Mouse (Mus musculus) kidney, embryonic 15.5 days (tissue): Measurements from ENCODE around the gene Trappc3. TPM values are rescaled to one million over a fixed set of nuclear protein-coding genes. Genes with fewer than 3 reads are reported as not detected.

ENCODE experiments used
- ATAC-seq: fragments of 200-750 bp; cut with Nextera tagmentation; replicated peaks from 2 replicates; pipeline ENCODE4 v1.8.0; 2017; ENCODE audit warnings: moderate TSS enrichment; ENCODE audit not compliant: low FRiP score
- H3K27ac ChIP-seq: fragments of 300-500 bp; sonication (generic); 2 replicates; pipeline ENCODE4 v1.5.1; 2015; ENCODE audit warnings: mild to moderate bottlenecking, inconsistent platforms
- H3K27me3 ChIP-seq: fragments of 300-500 bp; sonication (generic); 2 replicates; pipeline ENCODE4 v1.6.1; 2015; ENCODE audit warnings: inconsistent platforms
- H3K36me3 ChIP-seq: fragments of 300-500 bp; sonication (generic); 2 replicates; pipeline ENCODE4 v1.6.1; 2015; ENCODE audit warnings: inconsistent platforms
- H3K4me1 ChIP-seq: fragments of 300-500 bp; sonication (generic); 2 replicates; pipeline ENCODE4 v1.6.1; 2015; ENCODE audit warnings: inconsistent platforms
- H3K4me2 ChIP-seq: fragments of 300-500 bp; sonication (generic); 2 replicates; pipeline ENCODE4 v1.6.1; 2015; ENCODE audit warnings: moderate library complexity, mild to moderate bottlenecking, inconsistent platforms
- H3K4me3 ChIP-seq: fragments of 300-500 bp; sonication (generic); replicated peaks from 2 replicates; pipeline ENCODE4 v1.5.1; 2015; ENCODE audit warnings: mild to moderate bottlenecking, inconsistent platforms
- H3K9ac ChIP-seq: fragments of 300-500 bp; sonication (generic); 2 replicates; pipeline ENCODE4 v1.6.1; 2015; ENCODE audit warnings: mild to moderate bottlenecking, inconsistent platforms
- H3K9me3 ChIP-seq: fragments of 300-500 bp; sonication (generic); replicated peaks from 2 replicates; pipeline ENCODE4 v1.6.1; 2016; ENCODE audit warnings: inconsistent platforms
- WGBS: fragments of 180-500 bp; shearing (Covaris S2); methylation state at CpG from one replicate; pipeline ENCODE4 v1.1.7; 2015; ENCODE audit warnings: mixed read lengths; 5-methylcytosine and 5-hydroxymethylcytosine counted together
- polyA plus RNA-seq: library from polyadenylated mRNA; unstranded; fragments of >200 nt; fragmentation: Nextera tagmentation; extraction: Ambion mirVana; gene quantifications from 2 replicates; pipeline ENCODE4 v1.2.1, GENCODE M21; 2015

Gene Trappc3
- polyA plus RNA-seq, 1 experiment from 2014 or later, result 106 TPM

GRCm38 (mm10) chr4:126288085-126288666 lies 26.1 kb downstream of the Trappc3 start:
- Histone ChIP-seq H3K4me3 (peak overlapping the region; percentile 52; the same call in 1 of the 2 replicates), H3K27ac (peak overlapping the region; percentile 28; the same call in 1 of the 2 replicates), H3K9me3 (no peaks in the 10 kb centered on the region), H3K4me2 (peak overlapping the region; percentile 82), H3K27me3 (peaks cover 60% of the 10 kb centered on the region), H3K36me3 (no peaks in the 10 kb centered on the region), H3K4me1 (peaks cover 35% of the 10 kb centered on the region), H3K9ac (no peak overlapping the region)
- 34% methylated on average over 17 of the region's 17 CpGs for WGBS
- ATAC-seq, result no peak

GRCm38 (mm10) chr4:126290314-126290713 lies 28.2 kb downstream of the Trappc3 start:
- H3K27ac ChIP-seq, result no peak overlapping the region
- no peak overlapping the region for H3K9ac ChIP-seq
- peaks cover 35% of the 10 kb centered on the region for H3K4me1 ChIP-seq
- no peak overlapping the region for H3K4me3 ChIP-seq
- H3K27me3 ChIP-seq, result peaks cover 48% of the 10 kb centered on the region
- WGBS, result 86% methylated on average over 8 of the region's 8 CpGs
- H3K4me2 ChIP-seq, result no peak overlapping the region
- ATAC-seq, result no peak
- no peaks in the 10 kb centered on the region for H3K9me3 ChIP-seq
- no peaks in the 10 kb centered on the region for H3K36me3 ChIP-seq

- no peak for ATAC-seq
- Histone ChIP-seq H3K4me1 (peaks cover 35% of the 10 kb centered on the region), H3K27ac (no peak overlapping the region), H3K36me3 (no peaks in the 10 kb centered on the region), H3K9me3 (no peaks in the 10 kb centered on the region), H3K4me2 (no peak overlapping the region), H3K4me3 (no peak overlapping the region), H3K27me3 (peaks cover 51% of the 10 kb centered on the region), H3K9ac (no peak overlapping the region)
- WGBS, result 25% methylated on average over 13 of the region's 13 CpGs
Observed at GRCm38 (mm10) chr4:126291196-126291595, 29.1 kb downstream of the Trappc3 start.

GRCm38 (mm10) chr4:126295152-126295551 lies 33.0 kb downstream of the Trappc3 start:
- no peak for ATAC-seq
- Histone ChIP-seq H3K4me2 (no peak overlapping the region), H3K9me3 (no peaks in the 10 kb centered on the region), H3K9ac (no peak overlapping the region), H3K4me3 (no peak overlapping the region), H3K27ac (no peak overlapping the region), H3K36me3 (no peaks in the 10 kb centered on the region), H3K27me3 (peaks cover 54% of the 10 kb centered on the region), H3K4me1 (peaks cover 23% of the 10 kb centered on the region)
- 72% methylated on average over 6 of the region's 6 CpGs for WGBS

GRCm38 (mm10) chr4:126295937-126296336 lies 33.8 kb downstream of the Trappc3 start:
- peaks cover 58% of the 10 kb centered on the region for H3K27me3 ChIP-seq
- H3K9ac ChIP-seq, result 0 out of 2 replicates have a peak overlapping the region, but pooled peaks have one; percentile 47
- 46% methylated on average over 4 of the region's 4 CpGs for WGBS
- H3K9me3 ChIP-seq, result no peaks in the 10 kb centered on the region
- H3K4me2 ChIP-seq, result peak overlapping the region; percentile 60; the same call in 1 of the 2 replicates
- no peak overlapping the region for H3K4me3 ChIP-seq
- peaks cover 28% of the 10 kb centered on the region for H3K4me1 ChIP-seq
- H3K27ac ChIP-seq, result no peak overlapping the region
- no peaks in the 10 kb centered on the region for H3K36me3 ChIP-seq
- ATAC-seq, result no peak

GRCm38 (mm10) chr4:126296617-126297101 lies 34.5 kb downstream of the Trappc3 start:
- H3K27ac ChIP-seq, result 0 out of 2 replicates have a peak overlapping the region, but pooled peaks have one; percentile 51
- peak; percentile 44; the same call in 1 of the 2 replicates for ATAC-seq
- WGBS, result 2% methylated on average over 34 of the region's 34 CpGs

GRCm38 (mm10) chr4:126300916-126301583 lies 38.9 kb downstream of the Trappc3 start:
- H3K4me2 ChIP-seq, result peak overlapping the region; percentile 77
- peak overlapping the region; percentile 25 for H3K9ac ChIP-seq
- no peak overlapping the region for H3K27ac ChIP-seq
- peaks cover 69% of the 10 kb centered on the region for H3K27me3 ChIP-seq
- H3K9me3 ChIP-seq, result peaks cover 2% of the 10 kb centered on the region
- peak overlapping the region; percentile 43 for H3K4me3 ChIP-seq
- peaks cover 36% of the 10 kb centered on the region for H3K4me1 ChIP-seq
- peak; percentile 40; the same call in 1 of the 2 replicates for ATAC-seq
- under 1% methylated on average over 49 of the region's 50 CpGs for WGBS
- H3K36me3 ChIP-seq, result no peaks in the 10 kb centered on the region

More at GRCm38 (mm10) chr4:126296617-126297101, 34.5 kb downstream of the Trappc3 start:
- Histone ChIP-seq H3K4me1 (peaks cover 31% of the 10 kb centered on the region), H3K36me3 (no peaks in the 10 kb centered on the region), H3K9me3 (no peaks in the 10 kb centered on the region), H3K27me3 (peaks cover 65% of the 10 kb centered on the region), H3K9ac (peak overlapping the region; percentile 47), H3K4me2 (peak overlapping the region; percentile 60), H3K4me3 (peak overlapping the region; percentile 30)

GRCm38 (mm10) chr4:126301584-126302309 lies 39.6 kb downstream of the Trappc3 start:
- 0 out of 2 replicates have a peak, but pooled peaks have one; percentile 27 for ATAC-seq
- peaks cover 4% of the 10 kb centered on the region for H3K9me3 ChIP-seq
- no peaks in the 10 kb centered on the region for H3K36me3 ChIP-seq
- peak overlapping the region; percentile 25; the same call in 1 of the 2 replicates for H3K9ac ChIP-seq
- peaks cover 64% of the 10 kb centered on the region for H3K27me3 ChIP-seq
- no peak overlapping the region for H3K27ac ChIP-seq
- peak overlapping the region; percentile 77 for H3K4me2 ChIP-seq
- H3K4me3 ChIP-seq, result peak overlapping the region; percentile 43
- peaks cover 30% of the 10 kb centered on the region for H3K4me1 ChIP-seq
- WGBS, result 8% methylated on average over 27 of the region's 27 CpGs

- Histone ChIP-seq H3K4me1 (peaks cover 22% of the 10 kb centered on the region), H3K9ac (no peak overlapping the region), H3K27me3 (peaks cover 44% of the 10 kb centered on the region), H3K36me3 (no peaks in the 10 kb centered on the region), H3K4me2 (no peak overlapping the region), H3K9me3 (peaks cover 4% of the 10 kb centered on the region), H3K27ac (no peak overlapping the region), H3K4me3 (no peak overlapping the region)
- ATAC-seq, result no peak
- 60% methylated on average over 4 of the region's 4 CpGs for WGBS
Observed at GRCm38 (mm10) chr4:126303877-126304276, 41.8 kb downstream of the Trappc3 start.

- no peak overlapping the region for H3K27ac ChIP-seq
- WGBS, result 90% methylated on average over 1 of the region's 1 CpGs
Observed at GRCm38 (mm10) chr4:126305428-126305827, 43.3 kb downstream of the Trappc3 start.

GRCm38 (mm10) chr4:126306058-126306457 lies 43.9 kb downstream of the Trappc3 start:
- no peak for ATAC-seq
- 94% methylated on average over 6 of the region's 6 CpGs for WGBS
- Histone ChIP-seq H3K9ac (no peak overlapping the region), H3K4me1 (peaks cover 22% of the 10 kb centered on the region), H3K9me3 (peaks cover 4% of the 10 kb centered on the region), H3K36me3 (no peaks in the 10 kb centered on the region), H3K27me3 (peaks cover 22% of the 10 kb centered on the region), H3K4me3 (no peak overlapping the region), H3K27ac (no peak overlapping the region), H3K4me2 (no peak overlapping the region)

More at GRCm38 (mm10) chr4:126305428-126305827, 43.3 kb downstream of the Trappc3 start:
- no peak overlapping the region for H3K4me2 ChIP-seq
- no peak overlapping the region for H3K4me3 ChIP-seq
- H3K4me1 ChIP-seq, result peaks cover 28% of the 10 kb centered on the region
- H3K27me3 ChIP-seq, result peaks cover 28% of the 10 kb centered on the region
- H3K36me3 ChIP-seq, result no peaks in the 10 kb centered on the region
- H3K9ac ChIP-seq, result no peak overlapping the region
- ATAC-seq, result no peak
- peaks cover 4% of the 10 kb centered on the region for H3K9me3 ChIP-seq
